Mouse (Mus musculus) adrenal gland, postnatal 36 days (tissue): ENCODE data around the gene Rbfox3. TPM values are rescaled to one million over a fixed set of nuclear protein-coding genes. Genes with fewer than 3 reads are reported as not detected.

Experiments
- DNase-seq, 2 experiments: peaks; one replicate each; pipeline ENCODE4 v3.0.0; 2021; ENCODE audit warnings: mixed read lengths in 1 of 2
- total RNA-seq, 2 experiments: library from RNA; stranded (reverse); gene quantifications; 2 replicates each; pipeline ENCODE4 v1.2.3; 2021

Gene Rbfox3
- total RNA-seq, 2 experiments from 2014 or later = 5.5 to 6.0 TPM

- DNase-seq = no peak
Measured at GRCm38 (mm10) chr11:118496066-118496689, 415.2 kb downstream of the Rbfox3 start.

DNA sequence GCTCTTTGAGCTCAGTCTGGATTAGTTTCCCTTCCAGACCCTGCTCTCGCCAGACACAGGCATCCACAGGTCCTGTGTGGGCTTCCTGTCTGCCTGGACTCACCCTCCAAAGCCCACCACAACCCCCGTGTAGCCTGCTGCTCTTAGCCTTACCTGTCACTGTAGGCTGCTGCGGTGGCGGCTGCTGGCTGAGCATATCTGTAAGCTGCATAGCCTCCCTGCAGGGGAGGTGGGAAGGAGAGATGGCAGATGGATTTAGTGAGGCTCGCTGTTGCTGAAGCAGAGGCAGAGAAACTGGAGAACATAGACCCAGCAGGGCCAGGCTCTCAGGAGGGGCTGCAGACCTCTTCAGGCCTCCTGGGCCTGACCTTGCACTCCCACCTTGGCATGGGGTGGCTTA is 416.3 kb downstream of the Rbfox3 start:
- DNase-seq = no peak

DNA sequence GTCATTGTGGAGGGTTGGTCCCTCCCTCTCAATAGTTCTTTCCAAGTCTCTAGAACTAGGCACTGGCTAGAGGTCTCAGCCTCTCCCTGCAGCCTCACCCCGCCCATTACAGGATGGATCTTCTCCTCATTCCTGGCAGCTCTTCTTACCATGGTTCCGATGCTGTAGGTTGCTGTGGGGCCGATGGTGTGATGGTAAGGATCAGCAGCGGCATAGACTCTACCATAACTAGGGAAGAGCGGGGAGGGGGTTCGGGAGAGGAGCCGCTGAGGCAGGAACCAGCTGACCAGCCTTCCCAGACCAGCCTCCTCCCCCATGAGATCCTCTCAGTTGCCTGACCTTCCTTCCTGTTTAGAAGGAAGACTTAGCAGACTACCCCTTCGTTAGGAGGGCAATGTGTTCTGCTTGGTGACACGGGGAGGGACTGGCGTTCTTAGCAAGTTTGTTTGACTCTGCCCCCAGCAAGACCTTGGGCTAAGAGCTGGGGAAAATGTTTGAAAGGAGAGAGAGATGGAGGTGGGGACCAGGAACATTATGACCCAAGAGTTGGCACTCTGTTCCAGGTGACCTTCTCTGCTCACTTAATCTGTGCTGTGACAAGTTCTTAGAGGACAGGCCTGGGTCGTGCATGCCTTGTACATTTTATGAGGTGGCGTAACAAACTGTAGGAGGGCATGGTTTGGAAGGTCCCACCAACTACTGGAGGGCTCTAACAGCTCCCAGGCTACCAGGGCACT is 417.2 kb downstream of the Rbfox3 start:
- peak in 1 of 2 experiments; percentile 32 for DNase-seq

DNA sequence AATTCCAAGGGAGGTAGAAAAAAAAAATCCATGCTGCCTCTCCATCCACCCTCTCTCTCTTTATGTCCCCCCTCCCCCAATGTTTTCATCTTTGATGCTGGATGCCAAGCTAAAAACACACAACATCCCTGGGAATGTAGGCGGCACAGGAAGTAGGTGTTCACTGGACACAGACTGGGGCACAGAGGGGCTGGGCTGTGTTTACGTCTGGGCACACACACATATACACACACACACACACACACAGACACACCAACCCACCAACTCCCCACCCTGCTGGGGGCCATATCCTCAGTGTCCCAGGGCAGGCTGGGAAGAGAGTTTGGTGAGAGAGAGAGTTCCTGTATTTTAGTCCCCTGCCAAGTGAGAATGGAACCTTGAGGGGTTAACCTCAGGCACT is 417.9 kb downstream of the Rbfox3 start:
- DNase-seq = no peak

GRCm38 (mm10) chr11:118491230-118491629 is 420.2 kb downstream of the Rbfox3 start:
- DNase-seq = no peak

DNA sequence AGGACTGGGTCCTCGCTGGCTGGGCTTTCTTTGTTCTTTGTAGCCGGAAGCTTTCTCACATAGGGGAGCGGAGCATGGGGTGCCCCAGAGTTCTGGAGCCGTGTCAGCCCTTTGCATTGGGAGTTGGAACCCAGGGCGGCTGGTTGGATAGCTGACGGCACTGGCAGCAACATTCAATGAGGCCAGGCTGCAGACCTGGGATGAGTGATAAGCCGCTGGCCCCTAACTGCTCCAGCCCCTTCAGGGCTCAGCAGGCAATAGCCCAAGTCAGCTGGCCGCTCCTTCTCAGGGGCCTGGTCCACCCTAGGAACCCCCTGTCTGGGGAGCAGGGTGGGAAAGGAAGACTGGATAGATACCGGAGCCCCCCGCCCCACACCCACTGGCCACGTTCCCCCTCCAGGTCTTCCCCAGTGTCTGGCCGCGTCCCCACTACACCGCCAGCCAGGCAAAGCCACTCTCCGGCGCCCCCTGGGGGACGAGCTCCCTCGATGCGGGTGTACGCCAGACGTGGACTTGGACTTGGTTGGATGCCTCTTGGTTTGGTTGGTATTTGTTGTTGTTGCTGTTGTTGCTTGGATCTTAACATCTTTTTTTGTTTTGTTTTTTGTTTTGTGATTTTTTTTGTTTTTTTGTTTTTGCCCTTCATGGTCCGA is 420.7 kb downstream of the Rbfox3 start:
- peak; percentile 85 to 92 for DNase-seq

GRCm38 (mm10) chr11:118488907-118489270 is 422.5 kb downstream of the Rbfox3 start:
- DNase-seq = no peak

- DNase-seq = no peak
Measured at GRCm38 (mm10) chr11:118488191-118488906, 423.0 kb downstream of the Rbfox3 start.

- peak; percentile 32 to 46 for DNase-seq
Measured at GRCm38 (mm10) chr11:118486881-118487772, 424.3 kb downstream of the Rbfox3 start.

DNA sequence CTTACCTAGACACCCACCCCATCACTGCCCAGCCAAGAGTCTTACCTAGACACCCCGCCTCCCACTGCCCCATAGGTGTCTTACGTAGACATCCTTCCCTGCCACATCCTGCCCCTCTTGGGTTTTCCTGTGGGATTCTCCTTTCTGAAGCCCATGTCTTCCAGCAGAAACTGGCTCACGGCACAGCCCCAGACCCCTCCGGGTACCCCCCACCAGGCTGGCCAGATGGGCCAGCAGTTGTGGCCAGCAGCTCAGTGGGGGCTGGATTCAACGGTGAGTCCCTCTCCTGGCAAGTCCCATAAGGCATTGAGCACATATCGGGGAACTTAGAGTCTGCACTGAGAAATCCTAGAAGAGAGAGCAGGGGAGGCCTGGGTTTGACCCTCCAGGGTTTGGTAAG is 425.1 kb downstream of the Rbfox3 start:
- DNase-seq = no peak

GRCm38 (mm10) chr11:118485780-118486179 is 425.6 kb downstream of the Rbfox3 start:
- DNase-seq = no peak

- DNase-seq = no peak
Measured at GRCm38 (mm10) chr11:118485338-118485737, 426.1 kb downstream of the Rbfox3 start.

- no peak for DNase-seq
Measured at GRCm38 (mm10) chr11:118484169-118484568, 427.2 kb downstream of the Rbfox3 start.

DNA sequence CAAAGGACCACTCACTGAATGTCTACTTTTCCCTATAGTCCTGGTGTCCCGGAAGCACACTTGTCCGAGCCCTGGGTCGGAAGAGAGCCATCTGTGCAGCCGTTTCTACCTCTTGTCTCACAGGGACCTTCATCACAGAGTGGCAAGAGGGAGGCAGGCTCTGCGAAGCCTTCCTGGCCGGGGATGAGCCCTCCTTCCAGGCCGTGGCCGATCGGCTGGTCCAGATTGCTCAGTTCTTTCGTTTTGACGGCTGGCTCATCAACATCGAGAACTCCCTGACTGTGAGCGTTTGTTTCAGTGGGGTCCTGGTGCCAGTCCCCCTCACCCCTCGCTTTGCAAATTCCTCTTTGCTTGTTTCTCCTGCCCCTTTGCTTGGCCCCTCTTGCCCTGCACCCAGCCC is 429.6 kb downstream of the Rbfox3 start:
- DNase-seq = no peak

DNA sequence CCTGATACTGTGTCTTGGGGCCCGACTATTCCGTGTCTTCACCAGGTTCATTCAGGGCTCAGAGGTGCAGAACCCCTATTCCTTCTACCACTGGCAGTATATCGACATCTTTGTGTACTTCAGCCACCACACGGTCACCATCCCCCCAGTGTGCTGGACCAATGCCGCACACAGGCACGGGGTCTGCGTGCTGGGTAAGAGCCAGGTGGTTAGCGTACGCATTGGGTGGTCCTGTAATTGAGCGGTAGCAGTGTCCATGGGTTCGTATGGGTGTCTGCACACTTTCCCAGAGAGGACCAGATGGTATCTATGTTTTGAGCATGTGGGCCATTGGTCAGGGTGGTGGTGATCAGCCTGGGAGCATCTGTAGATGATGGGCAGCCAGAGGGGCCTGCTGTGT is 430.2 kb downstream of the Rbfox3 start:
- DNase-seq = no peak

GRCm38 (mm10) chr11:118479776-118480175 is 431.6 kb downstream of the Rbfox3 start:
- peak; percentile 89 to 91 for DNase-seq

DNA sequence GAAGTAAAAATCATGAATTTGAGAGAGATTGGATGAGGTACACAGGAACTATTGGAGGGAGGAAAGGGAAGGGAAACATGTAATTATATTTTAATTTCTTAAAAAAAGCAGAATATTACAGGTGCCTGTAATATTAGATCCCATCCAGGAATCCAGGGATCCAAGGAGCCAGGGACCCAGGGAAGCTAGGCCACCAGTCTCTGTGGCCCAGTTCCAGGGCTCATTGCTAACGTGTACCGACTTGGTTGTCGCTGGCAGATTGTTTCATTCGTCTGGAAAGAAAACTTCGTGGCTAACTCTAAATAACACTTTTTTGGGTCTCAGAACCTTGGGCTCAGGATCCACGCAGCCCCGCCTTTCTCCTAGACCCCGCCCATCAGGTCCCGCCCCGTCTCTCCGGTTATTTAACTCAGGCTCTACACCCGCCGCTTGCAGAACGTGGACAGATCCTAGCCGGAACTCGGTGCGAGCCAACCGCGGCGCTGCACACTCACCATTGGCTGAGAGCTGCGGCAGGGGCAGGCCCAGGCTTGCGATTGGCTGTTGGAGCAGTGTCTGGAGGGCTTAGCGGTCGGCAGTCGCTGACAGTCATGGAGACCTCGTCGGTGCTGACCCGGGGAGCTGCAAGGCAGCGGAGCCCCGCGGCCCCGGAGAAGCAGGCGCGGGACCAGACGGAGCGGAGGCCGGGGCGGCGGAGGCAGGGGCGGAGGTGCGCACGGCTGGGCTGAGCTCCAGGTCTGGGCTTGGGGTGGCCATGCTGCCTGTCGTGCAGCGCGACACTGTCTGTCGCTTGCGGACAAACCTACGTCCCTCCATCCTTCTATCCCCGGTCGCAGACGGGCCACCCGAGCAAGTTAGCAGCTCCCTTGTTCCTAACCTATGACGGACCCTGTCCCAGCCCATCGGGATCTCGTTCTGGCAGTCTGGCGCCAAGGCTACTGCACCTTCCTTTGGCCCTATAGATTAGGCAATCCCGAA is 434.7 kb downstream of the Rbfox3 start, which contains the start of gene Engase:
TSS of gene Engase (plus strand) at position 434 of the 978 bp plus-strand sequence.
- peak; percentile 98 to 99 for DNase-seq

DNA sequence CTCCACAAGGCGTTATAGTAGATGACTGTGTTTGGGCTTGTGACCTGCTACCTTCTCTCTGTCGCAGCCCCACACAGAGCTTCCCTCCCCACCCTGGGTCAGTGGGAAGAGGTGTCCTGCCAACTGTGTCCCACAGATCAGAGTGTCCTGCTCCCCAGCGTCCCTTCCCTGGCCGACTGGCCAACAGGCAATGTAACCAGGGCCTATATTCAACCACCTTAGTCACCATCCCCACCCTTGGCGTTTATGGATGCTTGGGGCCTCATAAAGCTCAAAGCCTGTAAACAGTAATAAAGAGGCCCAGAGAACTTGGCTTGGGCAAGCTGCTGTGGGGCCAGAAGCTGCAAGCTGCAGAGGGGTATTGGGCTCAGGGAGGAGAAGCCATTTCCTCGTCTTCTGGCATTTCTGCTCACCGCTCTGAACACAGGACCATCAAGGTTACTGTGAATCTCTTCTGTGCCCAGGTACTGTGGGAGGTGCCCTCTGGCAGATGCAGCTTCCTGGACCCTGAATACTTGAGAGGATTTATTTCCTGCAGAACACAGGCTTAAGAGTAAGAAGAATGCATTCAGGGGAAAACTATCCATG is 435.8 kb downstream of the Rbfox3 start:
- DNase-seq = no peak

DNA sequence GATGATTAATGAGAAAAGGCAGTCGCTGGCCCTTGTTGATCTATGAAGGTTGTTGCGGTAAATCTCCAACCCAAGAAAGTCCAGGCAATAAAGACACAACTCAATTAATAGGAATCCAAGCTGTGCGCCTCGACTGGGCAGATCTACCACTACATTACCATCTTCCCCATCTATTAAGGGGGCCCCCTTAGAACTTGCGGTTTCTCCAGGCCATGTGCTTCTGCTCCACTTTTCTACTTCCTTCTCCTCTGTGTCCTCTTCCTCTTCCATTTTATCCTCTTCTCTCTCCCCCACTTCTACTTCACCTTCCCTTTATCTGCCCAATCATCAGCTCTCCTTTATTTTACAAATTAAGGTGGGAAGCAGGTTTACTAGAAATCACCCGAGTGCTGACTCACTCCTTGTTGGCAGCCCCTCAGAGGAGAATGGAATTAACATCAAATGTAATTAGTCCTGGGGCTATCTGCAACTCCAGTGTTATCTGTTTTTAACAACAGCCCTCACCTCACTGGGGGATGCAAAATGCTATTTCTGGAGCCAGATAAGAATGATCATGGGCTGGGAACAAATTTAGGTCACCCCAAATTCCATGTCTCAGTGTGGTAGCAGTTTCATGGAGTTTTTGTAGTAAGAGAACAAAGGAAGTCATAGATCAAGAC is 437.4 kb downstream of the Rbfox3 start:
- no peak for DNase-seq
